Mouse (Mus musculus) stomach, embryonic 16.5 days (tissue): ENCODE results near the gene Cacna1c. TPM values are rescaled to one million over a fixed set of nuclear protein-coding genes. Genes with fewer than 3 reads are reported as not detected.

Experiments used
- ATAC-seq: fragments of 200-750 bp; cut with Nextera tagmentation; 2 replicates; pipeline ENCODE4 v1.8.0; 2017; ENCODE audit warnings: moderate number of reproducible peaks, moderate TSS enrichment; ENCODE audit not compliant: insufficient read depth, low FRiP score
- H3K27ac ChIP-seq: fragments of 300-500 bp; sonication (generic); 2 replicates; pipeline ENCODE4 v1.5.1; 2014; ENCODE audit warnings: low read length
- H3K27me3 ChIP-seq: fragments of 300-500 bp; sonication (generic); 2 replicates; pipeline ENCODE4 v1.6.1; 2014; ENCODE audit warnings: low read length, control low read depth, mixed read lengths; ENCODE audit not compliant: control insufficient read depth, insufficient read depth
- H3K36me3 ChIP-seq: fragments of 300-500 bp; sonication (generic); 2 replicates; pipeline ENCODE4 v1.6.1; 2014; ENCODE audit warnings: low read length; ENCODE audit not compliant: control insufficient read depth, insufficient read depth
- H3K4me1 ChIP-seq: fragments of 300-500 bp; sonication (generic); 2 replicates; pipeline ENCODE4 v1.6.1; 2014; ENCODE audit warnings: low read length, control low read depth, mixed read lengths; ENCODE audit not compliant: control insufficient read depth, insufficient read depth
- H3K4me2 ChIP-seq: fragments of 300-500 bp; sonication (generic); 2 replicates; pipeline ENCODE4 v1.6.1; 2014; ENCODE audit warnings: low read depth, low read length, mixed read lengths
- H3K4me3 ChIP-seq: fragments of 300-500 bp; sonication (generic); replicated peaks from 2 replicates; pipeline ENCODE4 v1.5.1; 2014; ENCODE audit warnings: mild to moderate bottlenecking, low read length
- H3K9ac ChIP-seq: fragments of 300-500 bp; sonication (generic); 2 replicates; pipeline ENCODE4 v1.6.1; 2014; ENCODE audit warnings: low read length
- H3K9me3 ChIP-seq: fragments of 300-500 bp; sonication (generic); replicated peaks from 2 replicates; pipeline ENCODE4 v1.6.1; 2016; ENCODE audit warnings: low read length, control low read depth; ENCODE audit not compliant: control insufficient read depth
- WGBS: fragments of 180-500 bp; shearing (Covaris S2); extraction: QIAGEN DNeasy Blood & Tissue Kit; methylation state at CpG from one replicate; pipeline ENCODE4 v1.1.7; 2014; 5-methylcytosine and 5-hydroxymethylcytosine counted together
- polyA plus RNA-seq: library from polyadenylated mRNA; unstranded; fragments of >200 nt; fragmentation: Nextera tagmentation; extraction: Ambion mirVana; gene quantifications from 2 replicates; pipeline ENCODE4 v1.2.1, GENCODE M21; 2015

Cacna1c gene
- polyA plus RNA-seq, 1 experiment from 2014 or later = 4.3 TPM

- Histone ChIP-seq H3K27me3 (no peaks in the 10 kb centered on the region), H3K9ac (no peak overlapping the region), H3K9me3 (no peaks in the 10 kb centered on the region), H3K4me2 (no peak overlapping the region), H3K4me3 (no peak overlapping the region), H3K4me1 (peaks cover 5% of the 10 kb centered on the region), H3K27ac (no peak overlapping the region), H3K36me3 (no peaks in the 10 kb centered on the region)
- 58% methylated on average over 8 of the region's 8 CpGs for WGBS
- ATAC-seq = no peak
Observed at GRCm38 (mm10) chr6:119079626-119080025, 116.6 kb downstream of the Cacna1c start.

- 59% methylated on average over 9 of the region's 9 CpGs for WGBS
- no peaks in the 10 kb centered on the region for H3K9me3 ChIP-seq
Observed at GRCm38 (mm10) chr6:119078912-119079311, 117.3 kb downstream of the Cacna1c start.

GRCm38 (mm10) chr6:119077231-119077630 lies 119.0 kb downstream of the Cacna1c start:
- no peaks in the 10 kb centered on the region for H3K27me3 ChIP-seq
- ATAC-seq = no peak
- H3K4me3 ChIP-seq = no peak overlapping the region
- H3K4me1 ChIP-seq = peaks cover 3% of the 10 kb centered on the region
- H3K27ac ChIP-seq = no peak overlapping the region
- H3K36me3 ChIP-seq = no peaks in the 10 kb centered on the region
- no peak overlapping the region for H3K4me2 ChIP-seq
- WGBS = 84% methylated on average over 6 of the region's 6 CpGs
- H3K9ac ChIP-seq = no peak overlapping the region
- H3K9me3 ChIP-seq = no peaks in the 10 kb centered on the region

More at GRCm38 (mm10) chr6:119078912-119079311, 117.3 kb downstream of the Cacna1c start:
- no peak for ATAC-seq
- Histone ChIP-seq H3K4me1 (peaks cover 5% of the 10 kb centered on the region), H3K9ac (no peak overlapping the region), H3K4me2 (no peak overlapping the region), H3K36me3 (no peaks in the 10 kb centered on the region), H3K4me3 (no peak overlapping the region), H3K27ac (no peak overlapping the region), H3K27me3 (no peaks in the 10 kb centered on the region)

- Histone ChIP-seq H3K9me3 (no peaks in the 10 kb centered on the region), H3K4me1 (no peaks in the 10 kb centered on the region), H3K27me3 (no peaks in the 10 kb centered on the region), H3K27ac (no peak overlapping the region), H3K9ac (no peak overlapping the region), H3K4me2 (no peak overlapping the region), H3K4me3 (no peak overlapping the region), H3K36me3 (no peaks in the 10 kb centered on the region)
- WGBS = 87% methylated on average over 14 of the region's 14 CpGs
- ATAC-seq = no peak
Observed at GRCm38 (mm10) chr6:119073419-119074071, 122.7 kb downstream of the Cacna1c start.

- WGBS = 60% methylated on average over 7 of the region's 7 CpGs
- Histone ChIP-seq H3K27me3 (no peaks in the 10 kb centered on the region), H3K4me2 (no peak overlapping the region), H3K9ac (no peak overlapping the region), H3K9me3 (no peaks in the 10 kb centered on the region), H3K4me1 (no peaks in the 10 kb centered on the region), H3K36me3 (no peaks in the 10 kb centered on the region), H3K27ac (no peak overlapping the region), H3K4me3 (no peak overlapping the region)
- no peak for ATAC-seq
Observed at GRCm38 (mm10) chr6:119072772-119073171, 123.4 kb downstream of the Cacna1c start.

- Histone ChIP-seq H3K36me3 (no peaks in the 10 kb centered on the region), H3K4me3 (no peak overlapping the region), H3K9me3 (no peaks in the 10 kb centered on the region), H3K9ac (no peak overlapping the region), H3K27ac (no peak overlapping the region), H3K4me2 (no peak overlapping the region), H3K4me1 (no peaks in the 10 kb centered on the region), H3K27me3 (no peaks in the 10 kb centered on the region)
- 67% methylated on average over 4 of the region's 4 CpGs for WGBS
- no peak for ATAC-seq
Observed at GRCm38 (mm10) chr6:119070771-119071170, 125.4 kb downstream of the Cacna1c start.

GRCm38 (mm10) chr6:119070351-119070750 lies 125.9 kb downstream of the Cacna1c start:
- no peak overlapping the region for H3K4me3 ChIP-seq
- no peaks in the 10 kb centered on the region for H3K27me3 ChIP-seq
- H3K36me3 ChIP-seq = no peaks in the 10 kb centered on the region
- WGBS = 86% methylated on average over 3 of the region's 3 CpGs
- no peak overlapping the region for H3K9ac ChIP-seq
- no peak for ATAC-seq
- H3K4me2 ChIP-seq = no peak overlapping the region
- no peaks in the 10 kb centered on the region; the same call in 1 of the 2 replicates for H3K4me1 ChIP-seq
- no peaks in the 10 kb centered on the region for H3K9me3 ChIP-seq
- no peak overlapping the region for H3K27ac ChIP-seq

- 65% methylated on average over 5 of the region's 5 CpGs for WGBS
- no peaks in the 10 kb centered on the region for H3K9me3 ChIP-seq
Observed at GRCm38 (mm10) chr6:119069145-119069544, 127.1 kb downstream of the Cacna1c start.

GRCm38 (mm10) chr6:119068650-119069049 lies 127.6 kb downstream of the Cacna1c start:
- no peak for ATAC-seq

More at GRCm38 (mm10) chr6:119069145-119069544, 127.1 kb downstream of the Cacna1c start:
- ATAC-seq = no peak
- Histone ChIP-seq H3K27ac (no peak overlapping the region), H3K9ac (no peak overlapping the region), H3K4me1 (no peaks in the 10 kb centered on the region; the same call in 1 of the 2 replicates), H3K36me3 (no peaks in the 10 kb centered on the region), H3K27me3 (no peaks in the 10 kb centered on the region), H3K4me2 (no peak overlapping the region), H3K4me3 (no peak overlapping the region)

More at GRCm38 (mm10) chr6:119068650-119069049, 127.6 kb downstream of the Cacna1c start:
- Histone ChIP-seq H3K27me3 (no peaks in the 10 kb centered on the region), H3K9ac (no peak overlapping the region), H3K4me2 (no peak overlapping the region), H3K9me3 (no peaks in the 10 kb centered on the region), H3K36me3 (no peaks in the 10 kb centered on the region), H3K27ac (no peak overlapping the region), H3K4me3 (no peak overlapping the region), H3K4me1 (no peaks in the 10 kb centered on the region; the same call in 1 of the 2 replicates)
- WGBS = 70% methylated on average over 4 of the region's 4 CpGs
